Mouse (Mus musculus) olfactory bulb, adult 2 months (tissue): ENCODE data around the gene Pex19. TPM values are rescaled to one million over a fixed set of nuclear protein-coding genes. Genes with fewer than 3 reads are reported as not detected.

Experiments
- H3K27ac ChIP-seq: fragments of 200-500 bp; 2 replicates; pipeline ENCODE4 v1.5.1; 2012; ENCODE audit warnings: low read depth, low read length; ENCODE audit not compliant: insufficient read depth
- H3K4me1 ChIP-seq: fragments of 200-500 bp; 2 replicates; pipeline ENCODE4 v1.6.1; 2012; ENCODE audit warnings: low read length; ENCODE audit not compliant: control insufficient read depth, insufficient read depth
- H3K4me3 ChIP-seq: fragments of 200-500 bp; 2 replicates; pipeline ENCODE4 v1.5.1; 2012; ENCODE audit warnings: mild to moderate bottlenecking, low read depth, low read length, moderate library complexity; ENCODE audit not compliant: insufficient read depth
- CTCF ChIP-seq: fragments of 200-500 bp; IDR thresholded peaks from 2 replicates; pipeline ENCODE4 v1.5.1; 2012; ENCODE audit warnings: low read depth, mild to moderate bottlenecking, low read length, moderate library complexity; ENCODE audit not compliant: insufficient read depth
- POLR2A ChIP-seq: fragments of 200-500 bp; IDR thresholded peaks from 2 replicates; pipeline ENCODE4 v1.6.1; 2012; ENCODE audit warnings: mild to moderate bottlenecking, low read depth, low read length, moderate library complexity; ENCODE audit not compliant: insufficient read depth
- WGBS: fragments of 180-500 bp; shearing (Covaris S2); methylation state at CpG from one replicate; pipeline ENCODE4 v1.1.7; 2018; 5-methylcytosine and 5-hydroxymethylcytosine counted together
- polyA plus RNA-seq: library from polyadenylated mRNA; stranded (reverse); fragments of >200 nt; gene quantifications from 2 replicates; pipeline ENCODE4 v1.2.4, GENCODE M21; 2012; ENCODE audit warnings: low replicate concordance; ENCODE audit not compliant: missing spikeins, insufficient read depth, insufficient read length

Gene Pex19
- polyA plus RNA-seq, 1 experiment = 478 TPM

GRCm38 (mm10) chr1:172148279-172148954 lies 21.9 kb downstream of the Pex19 start:
- peak overlapping the region; percentile 90 for H3K27ac ChIP-seq
- under 1% methylated on average over 40 of the region's 40 CpGs for WGBS
- peak overlapping the region; percentile 94 for H3K4me3 ChIP-seq
- peaks cover 3% of the 10 kb centered on the region; the same call in 1 of the 2 replicates for H3K4me1 ChIP-seq
- peak; percentile 9; the same call in 1 of the 2 replicates for TF ChIP-seq CTCF
- no peak for TF ChIP-seq POLR2A

GRCm38 (mm10) chr1:172148955-172149815 lies 22.6 kb downstream of the Pex19 start:
- Histone ChIP-seq H3K4me3 (peak overlapping the region; percentile 94), H3K27ac (no peak overlapping the region; the same call in 1 of the 2 replicates), H3K4me1 (peaks cover 3% of the 10 kb centered on the region; the same call in 1 of the 2 replicates)
- 7% methylated on average over 19 of the region's 19 CpGs for WGBS
- TF ChIP-seq CTCF (no peak), POLR2A (no peak)

GRCm38 (mm10) chr1:172154536-172154935 lies 28.0 kb downstream of the Pex19 start:
- Histone ChIP-seq H3K4me1 (no peaks in the 10 kb centered on the region), H3K4me3 (no peak overlapping the region), H3K27ac (no peak overlapping the region)
- 93% methylated on average over 3 of the region's 3 CpGs for WGBS
- no peak for TF ChIP-seq CTCF
- no peak for TF ChIP-seq POLR2A

GRCm38 (mm10) chr1:172155518-172155917 lies 29.0 kb downstream of the Pex19 start:
- no peaks in the 10 kb centered on the region for H3K4me1 ChIP-seq
- no peak overlapping the region for H3K4me3 ChIP-seq
- 87% methylated on average over 3 of the region's 3 CpGs for WGBS
- TF ChIP-seq POLR2A (no peak), CTCF (no peak)
- H3K27ac ChIP-seq = no peak overlapping the region

- WGBS = 62% methylated on average over 4 of the region's 4 CpGs
- TF ChIP-seq POLR2A (no peak), CTCF (no peak)
- no peaks in the 10 kb centered on the region for H3K4me1 ChIP-seq
- no peak overlapping the region for H3K27ac ChIP-seq
- no peak overlapping the region for H3K4me3 ChIP-seq
Observed at GRCm38 (mm10) chr1:172159970-172160369, 33.4 kb downstream of the Pex19 start.

GRCm38 (mm10) chr1:172160508-172160907 lies 34.0 kb downstream of the Pex19 start:
- Histone ChIP-seq H3K27ac (no peak overlapping the region), H3K4me1 (no peaks in the 10 kb centered on the region), H3K4me3 (no peak overlapping the region)
- TF ChIP-seq POLR2A (no peak), CTCF (no peak)

- no peaks in the 10 kb centered on the region for H3K4me1 ChIP-seq
- H3K27ac ChIP-seq = no peak overlapping the region
- WGBS = 95% methylated on average over 1 of the region's 1 CpGs
- H3K4me3 ChIP-seq = no peak overlapping the region
- TF ChIP-seq POLR2A (no peak), CTCF (no peak)
Observed at GRCm38 (mm10) chr1:172162009-172162408, 35.5 kb downstream of the Pex19 start.

GRCm38 (mm10) chr1:172162959-172163358 lies 36.4 kb downstream of the Pex19 start:
- no peaks in the 10 kb centered on the region for H3K4me1 ChIP-seq
- TF ChIP-seq CTCF (no peak), POLR2A (no peak)
- 90% methylated on average over 6 of the region's 6 CpGs for WGBS
- no peak overlapping the region for H3K27ac ChIP-seq
- H3K4me3 ChIP-seq = no peak overlapping the region

- TF ChIP-seq CTCF = no peak
- no peak for TF ChIP-seq POLR2A
- Histone ChIP-seq H3K27ac (no peak overlapping the region), H3K4me1 (peaks cover 7% of the 10 kb centered on the region; the same call in 1 of the 2 replicates), H3K4me3 (no peak overlapping the region)
- 72% methylated on average over 5 of the region's 5 CpGs for WGBS
Observed at GRCm38 (mm10) chr1:172167911-172168310, 41.4 kb downstream of the Pex19 start.
